Mouse (Mus musculus) adrenal gland, adult 2 months (tissue): Measurements from ENCODE around the gene Fyn. TPM values are rescaled to one million over a fixed set of nuclear protein-coding genes. Genes with fewer than 3 reads are reported as not detected.

Source experiments
- DNase-seq: peaks from one replicate; pipeline ENCODE4 v3.0.0; 2021
- polyA plus RNA-seq: library from polyadenylated mRNA; depleted of rRNA; stranded (reverse); fragments of >200 nt; gene quantifications from 2 replicates; pipeline ENCODE4 v1.2.3, GENCODE M21; 2012
- total RNA-seq, 2 experiments: library from RNA; stranded (reverse); gene quantifications; 2 replicates each; pipeline ENCODE4 v1.2.3; 2021

The Fyn gene
- total and polyA plus RNA-seq, 3 experiments = 22.7 to 56.2 (median 37.9) TPM

- no peak for DNase-seq
These were observed 200.3 kb downstream of the Fyn start for GRCm38 (mm10) chr10:39568991-39569390.

GRCm38 (mm10) chr10:39571011-39571410, 202.4 kb downstream of the Fyn start:
- DNase-seq = peak; percentile 53

GRCm38 (mm10) chr10:39572050-39572671, 203.5 kb downstream of the Fyn start:
- no peak for DNase-seq

- DNase-seq = no peak
These were observed 204.0 kb downstream of the Fyn start for GRCm38 (mm10) chr10:39572672-39573051.

GRCm38 (mm10) chr10:39576466-39576865, 207.8 kb downstream of the Fyn start:
- no peak for DNase-seq

- DNase-seq = no peak
These were observed 211.8 kb downstream of the Fyn start for GRCm38 (mm10) chr10:39580477-39580876.

- DNase-seq = no peak
These were observed 213.7 kb downstream of the Fyn start for GRCm38 (mm10) chr10:39582385-39582784.

GRCm38 (mm10) chr10:39583718-39584117, 215.1 kb downstream of the Fyn start:
- no peak for DNase-seq

- no peak for DNase-seq
These were observed 218.8 kb downstream of the Fyn start for GRCm38 (mm10) chr10:39587290-39587925.

GRCm38 (mm10) chr10:39587973-39588746, 219.5 kb downstream of the Fyn start:
- DNase-seq = no peak

GRCm38 (mm10) chr10:39589765-39590546, 221.3 kb downstream of the Fyn start:
- DNase-seq = no peak

GRCm38 (mm10) chr10:39590629-39591028, 222.0 kb downstream of the Fyn start:
- DNase-seq = no peak

- DNase-seq = no peak
These were observed 223.8 kb downstream of the Fyn start for GRCm38 (mm10) chr10:39592501-39592900.

GRCm38 (mm10) chr10:39594716-39595115, 226.1 kb downstream of the Fyn start:
- DNase-seq = no peak

- no peak for DNase-seq
These were observed 227.2 kb downstream of the Fyn start for GRCm38 (mm10) chr10:39595862-39596261.

- no peak for DNase-seq
These were observed 228.6 kb downstream of the Fyn start for GRCm38 (mm10) chr10:39597116-39597791.

GRCm38 (mm10) chr10:39597792-39598183, 229.1 kb downstream of the Fyn start:
- no peak for DNase-seq

GRCm38 (mm10) chr10:39599601-39600000, 230.9 kb downstream of the Fyn start:
- DNase-seq = no peak

- DNase-seq = no peak
These were observed 231.5 kb downstream of the Fyn start for GRCm38 (mm10) chr10:39600115-39600514.

GRCm38 (mm10) chr10:39601068-39601467, 232.4 kb downstream of the Fyn start:
- no peak for DNase-seq

GRCm38 (mm10) chr10:39606434-39606833, 237.8 kb downstream of the Fyn start:
- DNase-seq = no peak

- DNase-seq = no peak
These were observed 242.6 kb downstream of the Fyn start for GRCm38 (mm10) chr10:39611234-39611633.
